Mouse (Mus musculus): ENCODE results near the gene Nbeal1. TPM values are rescaled to one million over a fixed set of nuclear protein-coding genes. Genes with fewer than 3 reads are reported as not detected.
"Not testable (repeated sequence)": the region's sequence is repeated elsewhere in the genome, so short reads cannot be mapped to it uniquely, and the experiment has no call there.

The Nbeal1 gene
- polyA plus RNA-seq (2016; fragmentation: Nextera tagmentation; extraction: Ambion mirVana): 2.5 and 2.7 TPM in 2 replicates

GRCm38 (mm10) chr1:60179932-60180783 is at the start of gene Nbeal1:
Nbeal1 (plus strand) TSS chr1:60180599.
- Histone ChIP-seq H3K36me3 (no peaks in the 10 kb centered on the region), H3K9ac (peak within 1 kb of the TSS; percentile 93), H3K4me3 (peak within 1 kb of the TSS; percentile 88), H3K4me1 (peaks cover 19% of the 10 kb centered on the region), H3K4me2 (peak within 1 kb of the TSS; percentile 94), H3K9me3 (replicated peaks) (no peaks in the 10 kb centered on the region), H3K27ac (peak within 1 kb of the TSS; percentile 88), H3K27me3 (replicated peaks) (no peaks in the 10 kb centered on the region)
- WGBS (ENCODE audit: insufficient replicate concordance): under 1% methylated on average over 73 of the region's 74 CpGs
- ATAC-seq: peak; percentile 99

DNA sequence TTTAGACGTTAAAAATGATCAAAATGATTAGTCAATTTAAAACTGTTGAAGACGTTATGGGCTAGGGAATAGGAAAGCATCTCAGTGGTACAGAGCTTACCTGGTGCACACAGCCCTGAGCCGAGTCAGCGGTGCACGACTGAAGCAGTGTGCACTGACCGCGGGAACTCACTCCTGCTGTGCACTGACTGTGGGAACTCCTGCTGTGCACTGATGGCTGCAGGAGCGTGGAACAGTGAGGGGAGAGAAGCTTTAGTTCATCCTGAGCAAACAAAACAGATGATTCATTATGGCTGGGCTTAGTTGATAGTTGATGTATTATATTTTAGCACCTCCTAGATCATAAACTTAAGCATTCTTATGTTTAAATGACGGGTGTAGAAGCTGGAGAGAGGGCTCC is 43.1 kb upstream of the Nbeal1 start:
- H3K4me3 ChIP-seq: no peak overlapping the region
- no peaks in the 10 kb centered on the region for H3K4me1 ChIP-seq

DNA sequence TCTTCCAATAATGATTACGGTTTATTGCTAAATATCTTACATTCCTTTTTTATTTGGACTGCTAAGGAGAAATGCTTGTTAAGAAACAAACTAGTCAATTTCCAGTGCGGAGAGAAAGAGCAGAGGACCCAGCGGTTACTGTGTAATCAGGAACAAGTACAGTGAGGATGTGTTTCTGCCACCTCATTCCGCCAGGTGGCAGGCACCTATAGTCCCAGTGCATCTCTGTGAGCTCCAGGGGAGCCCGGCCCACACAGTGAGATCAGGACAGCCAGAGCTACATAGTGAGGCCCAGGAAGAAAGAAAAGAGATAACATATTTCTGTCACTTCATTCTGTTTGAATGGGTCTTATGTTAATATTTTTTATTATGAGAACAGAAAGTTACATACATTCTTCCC is 27.7 kb upstream of the Nbeal1 start:
- H3K4me3 ChIP-seq: no peak overlapping the region
- no peak overlapping the region for H3K27ac ChIP-seq
- peaks cover 6% of the 10 kb centered on the region; the same call in 1 of the 2 replicates for H3K36me3 ChIP-seq
- H3K9ac ChIP-seq: no peak overlapping the region
- no peaks in the 10 kb centered on the region for H3K27me3 ChIP-seq (replicated peaks)
- ATAC-seq: peak; percentile 70; the same call in 1 of the 2 replicates
- H3K9me3 ChIP-seq (replicated peaks): no peaks in the 10 kb centered on the region
- WGBS (ENCODE audit: insufficient replicate concordance): 62% methylated on average over 5 of the region's 5 CpGs
- H3K4me2 ChIP-seq: no peak overlapping the region
- H3K4me1 ChIP-seq: peaks cover 3% of the 10 kb centered on the region; the same call in 1 of the 2 replicates

More for the DNA sequence above, 43.1 kb upstream of the Nbeal1 start:
- no peak overlapping the region for H3K4me2 ChIP-seq
- peaks cover 17% of the 10 kb centered on the region; the same call in 1 of the 2 replicates for H3K36me3 ChIP-seq
- H3K27me3 ChIP-seq (replicated peaks): no peaks in the 10 kb centered on the region
- no peak overlapping the region for H3K9ac ChIP-seq
- ATAC-seq: no peak
- no peaks in the 10 kb centered on the region for H3K9me3 ChIP-seq (replicated peaks)
- 65% methylated on average over 9 of the region's 9 CpGs for WGBS (ENCODE audit: insufficient replicate concordance)
- H3K27ac ChIP-seq: no peak overlapping the region

- WGBS (ENCODE audit: insufficient replicate concordance): 54% methylated on average over 7 of the region's 7 CpGs
- Histone ChIP-seq H3K4me1 (peaks cover 3% of the 10 kb centered on the region; the same call in 1 of the 2 replicates), H3K9ac (no peak overlapping the region), H3K9me3 (replicated peaks) (no peaks in the 10 kb centered on the region), H3K36me3 (no peaks in the 10 kb centered on the region), H3K27me3 (replicated peaks) (no peaks in the 10 kb centered on the region), H3K4me2 (no peak overlapping the region), H3K27ac (no peak overlapping the region), H3K4me3 (no peak overlapping the region)
- no peak for ATAC-seq
Observed at GRCm38 (mm10) chr1:60156651-60157050, 23.7 kb upstream of the Nbeal1 start.

- ATAC-seq: no peak
- Histone ChIP-seq H3K27me3 (replicated peaks) (no peaks in the 10 kb centered on the region), H3K9me3 (replicated peaks) (no peaks in the 10 kb centered on the region), H3K4me3 (no peak overlapping the region), H3K4me1 (no peaks in the 10 kb centered on the region), H3K36me3 (no peaks in the 10 kb centered on the region), H3K4me2 (no peak overlapping the region), H3K9ac (no peak overlapping the region), H3K27ac (no peak overlapping the region)
- 48% methylated on average over 3 of the region's 3 CpGs for WGBS (ENCODE audit: insufficient replicate concordance)
Observed at GRCm38 (mm10) chr1:60158411-60158810, 22.0 kb upstream of the Nbeal1 start.

DNA sequence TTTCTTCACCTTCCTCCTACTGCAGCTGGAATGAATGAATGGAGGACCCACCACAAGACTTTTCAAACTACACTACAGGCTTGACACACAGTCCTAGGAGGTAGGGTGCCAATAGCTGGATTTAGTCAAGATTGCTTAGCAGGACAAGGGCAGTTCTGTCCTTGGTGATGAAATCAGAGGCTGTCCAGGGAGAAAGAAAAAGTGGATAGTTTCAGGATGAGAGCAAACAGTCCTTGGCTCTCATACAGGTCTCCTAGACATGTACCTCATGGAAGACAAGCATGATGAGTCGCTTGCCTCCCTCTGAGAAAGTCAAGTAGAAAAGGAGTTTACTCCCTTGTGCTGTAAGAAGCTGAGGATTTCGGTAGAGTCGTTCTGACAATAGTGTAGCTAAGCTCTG is 16.7 kb upstream of the Nbeal1 start:
- no peaks in the 10 kb centered on the region for H3K9me3 ChIP-seq (replicated peaks)
- H3K9ac ChIP-seq: no peak overlapping the region
- no peaks in the 10 kb centered on the region for H3K4me1 ChIP-seq
- no peak overlapping the region for H3K27ac ChIP-seq
- ATAC-seq: no peak
- no peaks in the 10 kb centered on the region for H3K36me3 ChIP-seq
- H3K4me2 ChIP-seq: no peak overlapping the region
- no peak overlapping the region for H3K4me3 ChIP-seq
- 65% methylated on average over 3 of the region's 3 CpGs for WGBS (ENCODE audit: insufficient replicate concordance)
- no peaks in the 10 kb centered on the region for H3K27me3 ChIP-seq (replicated peaks)

- no peak for ATAC-seq
- no peaks in the 10 kb centered on the region for H3K9me3 ChIP-seq (replicated peaks)
- H3K4me1 ChIP-seq: no peaks in the 10 kb centered on the region
- H3K27ac ChIP-seq: no peak overlapping the region
- H3K4me2 ChIP-seq: no peak overlapping the region
- no peaks in the 10 kb centered on the region for H3K36me3 ChIP-seq
- WGBS (ENCODE audit: insufficient replicate concordance): 74% methylated on average over 2 of the region's 2 CpGs
- H3K9ac ChIP-seq: no peak overlapping the region
- no peak overlapping the region for H3K4me3 ChIP-seq
- H3K27me3 ChIP-seq (replicated peaks): no peaks in the 10 kb centered on the region
Observed at GRCm38 (mm10) chr1:60169626-60170025, 10.8 kb upstream of the Nbeal1 start.

GRCm38 (mm10) chr1:60170251-60170650 is 10.1 kb upstream of the Nbeal1 start:
- no peaks in the 10 kb centered on the region for H3K4me1 ChIP-seq
- WGBS (ENCODE audit: insufficient replicate concordance): 58% methylated on average over 2 of the region's 2 CpGs
- H3K27me3 ChIP-seq (replicated peaks): no peaks in the 10 kb centered on the region
- H3K27ac ChIP-seq: no peak overlapping the region
- no peaks in the 10 kb centered on the region for H3K36me3 ChIP-seq
- H3K9ac ChIP-seq: no peak overlapping the region
- ATAC-seq: no peak
- H3K4me3 ChIP-seq: no peak overlapping the region
- no peaks in the 10 kb centered on the region for H3K9me3 ChIP-seq (replicated peaks)
- H3K4me2 ChIP-seq: no peak overlapping the region

GRCm38 (mm10) chr1:60173119-60173518 is 7.3 kb upstream of the Nbeal1 start:
- Histone ChIP-seq H3K4me3 (no peak overlapping the region), H3K9me3 (replicated peaks) (no peaks in the 10 kb centered on the region), H3K4me2 (no peak overlapping the region), H3K4me1 (no peaks in the 10 kb centered on the region), H3K9ac (no peak overlapping the region), H3K27ac (no peak overlapping the region), H3K27me3 (replicated peaks) (no peaks in the 10 kb centered on the region), H3K36me3 (no peaks in the 10 kb centered on the region)
- WGBS (ENCODE audit: insufficient replicate concordance): 75% methylated on average over 3 of the region's 3 CpGs
- no peak for ATAC-seq

DNA sequence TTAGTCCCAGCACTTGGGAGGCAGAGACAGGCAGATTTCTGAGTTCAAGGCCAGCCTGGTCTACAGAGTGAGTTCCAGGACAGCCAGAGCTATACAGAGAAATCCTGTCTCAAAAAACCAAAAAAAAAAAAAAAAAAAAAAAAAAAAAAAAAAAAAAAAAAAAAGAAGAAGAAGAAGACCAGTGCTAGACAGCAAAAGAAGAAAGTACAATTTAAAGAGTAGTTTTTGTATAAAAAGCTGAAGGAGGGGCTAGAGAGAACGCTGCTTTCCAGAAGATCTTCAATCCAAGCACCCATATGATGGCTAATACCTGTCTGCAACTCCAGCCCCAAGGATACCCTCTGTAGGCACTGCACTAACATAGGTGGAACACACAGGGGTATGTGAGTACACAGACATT is 2.6 kb upstream of the Nbeal1 start:
- not testable (repeated sequence) for H3K27me3 ChIP-seq (replicated peaks); H3K36me3 ChIP-seq; H3K9me3 ChIP-seq (replicated peaks); H3K27ac ChIP-seq; ATAC-seq; H3K4me3 ChIP-seq; H3K4me2 ChIP-seq; H3K9ac ChIP-seq
- peaks cover 19% of the 10 kb centered on the region for H3K4me1 ChIP-seq
- 86% methylated on average over 1 of the region's 1 CpGs for WGBS (ENCODE audit: insufficient replicate concordance)

- no peaks in the 10 kb centered on the region for H3K27me3 ChIP-seq (replicated peaks)
- no peaks in the 10 kb centered on the region for H3K9me3 ChIP-seq (replicated peaks)
- peak overlapping the region; percentile 88 for H3K4me3 ChIP-seq
- H3K36me3 ChIP-seq: no peaks in the 10 kb centered on the region
- WGBS (ENCODE audit: insufficient replicate concordance): 38% methylated on average over 4 of the region's 4 CpGs
- H3K27ac ChIP-seq: no peak overlapping the region
- peak overlapping the region; percentile 94 for H3K4me2 ChIP-seq
- no peak for ATAC-seq
- peak overlapping the region; percentile 67 for H3K9ac ChIP-seq
- H3K4me1 ChIP-seq: peaks cover 19% of the 10 kb centered on the region
Observed at GRCm38 (mm10) chr1:60179376-60179775, 1.0 kb upstream of the Nbeal1 start.

DNA sequence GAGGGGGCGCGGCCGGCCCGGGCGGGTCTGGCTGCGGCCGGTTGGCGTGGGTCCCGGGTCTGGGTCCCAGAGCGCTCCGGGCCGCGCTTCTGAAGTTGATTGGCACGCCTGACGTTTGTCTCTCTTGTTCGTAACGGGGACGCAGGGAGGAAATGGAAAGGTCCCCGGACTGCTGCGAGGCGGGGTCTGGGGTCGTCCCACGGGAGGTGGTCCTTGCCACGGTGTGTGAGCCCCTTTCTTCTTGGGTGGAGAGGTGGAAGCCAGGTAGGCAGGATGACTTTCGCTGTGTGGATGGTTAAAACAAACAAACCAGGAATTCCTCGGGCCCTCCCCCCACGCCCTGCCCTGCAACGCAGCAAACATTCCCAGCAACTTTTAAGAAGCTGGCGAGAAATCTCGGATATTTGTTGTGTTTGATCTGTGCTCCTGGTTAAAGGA is 404 bp downstream of the Nbeal1 start:
- H3K4me2 ChIP-seq: peak overlapping the region; percentile 94
- peak overlapping the region; percentile 93 for H3K9ac ChIP-seq
- no peaks in the 10 kb centered on the region for H3K36me3 ChIP-seq
- H3K9me3 ChIP-seq (replicated peaks): no peaks in the 10 kb centered on the region
- no peak for ATAC-seq
- peak overlapping the region; percentile 88 for H3K27ac ChIP-seq
- H3K4me3 ChIP-seq: peak overlapping the region; percentile 88
- H3K27me3 ChIP-seq (replicated peaks): no peaks in the 10 kb centered on the region
- WGBS (ENCODE audit: insufficient replicate concordance): 2% methylated on average over 30 of the region's 30 CpGs
- H3K4me1 ChIP-seq: peaks cover 19% of the 10 kb centered on the region

Data from liver, embryonic 12.5 days (tissue).